Mouse (Mus musculus): Measurements from ENCODE around the gene Scn10a.

DNA sequence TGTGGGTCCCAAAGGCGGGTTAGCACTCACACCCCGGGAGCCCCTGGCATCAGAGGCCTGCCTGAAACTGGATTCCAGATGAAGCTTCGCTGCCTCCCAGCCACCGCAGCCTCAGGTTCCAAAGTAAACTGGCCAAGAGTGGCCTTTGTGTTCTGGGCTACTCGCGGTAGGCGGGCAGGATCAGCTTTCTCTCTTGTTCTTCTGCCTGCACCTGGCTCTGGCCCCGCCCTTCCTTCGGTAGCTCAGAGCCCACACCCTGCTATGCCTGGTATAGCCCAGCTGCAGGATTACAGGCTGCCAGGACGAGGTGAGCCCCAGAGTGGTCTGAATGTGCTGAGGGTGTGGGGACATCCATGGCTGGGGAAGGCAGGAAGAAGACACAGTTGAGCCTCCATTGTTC, 152.9 kb downstream of the Scn10a start:
- no peak for TF ChIP-seq CTCF (IDR thresholded peaks at IDR 0.05 in 2 of 3, conservative IDR thresholded peaks at IDR 0.05 in 1 of 3; ENCODE audit: control insufficient read depth in 1 of 3, insufficient read depth in 1 of 3, low read depth in 2 of 3, low read length in 3 of 3, poor library complexity in 1 of 3, severe bottlenecking in 1 of 3)
- TF ChIP-seq POLR2A (IDR thresholded peaks at IDR 0.05; ENCODE audit: control insufficient read depth in 1 of 2, insufficient read depth in 1 of 2, low read depth in 1 of 2, low read length in 2 of 2, poor library complexity in 1 of 2): no peak
- no peak for TF ChIP-seq MAX (IDR thresholded peaks at IDR 0.05; ENCODE audit: low read length)
- no peak for TF ChIP-seq ZC3H11A (IDR thresholded peaks at IDR 0.05; ENCODE audit: low read depth, low read length)
- TF ChIP-seq TCF12 (IDR thresholded peaks at IDR 0.05; ENCODE audit: low read depth, low read length): no peak
- TF ChIP-seq MYB (IDR thresholded peaks at IDR 0.05; ENCODE audit: low read depth, low read length): no peak
- no peak for TF ChIP-seq MAFK (IDR thresholded peaks at IDR 0.05; ENCODE audit: borderline replicate concordance, low read depth, low read length)
- no peak for TF ChIP-seq EP300 (IDR thresholded peaks at IDR 0.05; ENCODE audit: low read depth in 1 of 2, low read length in 2 of 2)
- no peak for TF ChIP-seq RCOR1 (IDR thresholded peaks at IDR 0.05; ENCODE audit: low read depth, low read length)
- TF ChIP-seq ZMIZ1 (IDR thresholded peaks at IDR 0.05; ENCODE audit: low read depth, low read length): no peak
- TF ChIP-seq UBTF (IDR thresholded peaks at IDR 0.05; ENCODE audit: borderline replicate concordance, insufficient read depth, low read depth, low read length): no peak
- TF ChIP-seq ELF1 (IDR thresholded peaks at IDR 0.05; ENCODE audit: low read depth, low read length): no peak
